Mouse (Mus musculus): ENCODE results near the gene Gm14862. TPM values are rescaled to one million over a fixed set of nuclear protein-coding genes. Genes with fewer than 3 reads are reported as not detected.

Gm14862 gene
- polyA plus RNA-seq, 1 experiment from 2014 or later, result 0.24 TPM

GRCm38 (mm10) chrX:9216244-9216643, 40.5 kb downstream of the Gm14862 start:
- H3K4me1 ChIP-seq (ENCODE audit: control insufficient read depth, insufficient read depth, low read length), result no peaks in the 10 kb centered on the region
- H3K4me3 ChIP-seq (ENCODE audit: low read depth, low read length), result no peak overlapping the region
- H3K27me3 ChIP-seq (ENCODE audit: control insufficient read depth, insufficient read depth, low read depth, low read length), result no peaks in the 10 kb centered on the region
- WGBS, result 90% methylated on average over 2 of the region's 2 CpGs
- H3K9ac ChIP-seq (ENCODE audit: low read depth, low read length), result no peak overlapping the region
- ATAC-seq, result no peak
- H3K9me3 ChIP-seq (replicated peaks; ENCODE audit: control insufficient read depth, low read length, poor library complexity, severe bottlenecking), result no peaks in the 10 kb centered on the region
- H3K36me3 ChIP-seq (ENCODE audit: control insufficient read depth, insufficient read depth, low read length), result no peaks in the 10 kb centered on the region
- no peak overlapping the region for H3K4me2 ChIP-seq (ENCODE audit: low read length)
- H3K27ac ChIP-seq (ENCODE audit: low read length), result no peak overlapping the region

- no peaks in the 10 kb centered on the region for H3K27me3 ChIP-seq (ENCODE audit: control insufficient read depth, insufficient read depth, low read depth, low read length)
- no peak overlapping the region for H3K27ac ChIP-seq (ENCODE audit: low read length)
- no peaks in the 10 kb centered on the region for H3K4me1 ChIP-seq (ENCODE audit: control insufficient read depth, insufficient read depth, low read length)
- H3K36me3 ChIP-seq (ENCODE audit: control insufficient read depth, insufficient read depth, low read length), result no peaks in the 10 kb centered on the region
- H3K9ac ChIP-seq (ENCODE audit: low read depth, low read length), result no peak overlapping the region
- WGBS, result 71% methylated on average over 2 of the region's 2 CpGs
- H3K4me2 ChIP-seq (ENCODE audit: low read length), result no peak overlapping the region
- H3K4me3 ChIP-seq (ENCODE audit: low read depth, low read length), result no peak overlapping the region
- ATAC-seq, result no peak
- H3K9me3 ChIP-seq (replicated peaks; ENCODE audit: control insufficient read depth, low read length, poor library complexity, severe bottlenecking), result no peaks in the 10 kb centered on the region
Measured at GRCm38 (mm10) chrX:9205121-9205520, 51.6 kb downstream of the Gm14862 start.

- ATAC-seq, result no peak
- Histone ChIP-seq H3K27ac (ENCODE audit: low read length) (no peak overlapping the region), H3K4me3 (ENCODE audit: low read depth, low read length) (no peak overlapping the region; the same call in 1 of the 2 replicates)
Measured at GRCm38 (mm10) chrX:9202781-9203405, 53.8 kb downstream of the Gm14862 start.

GRCm38 (mm10) chrX:9201954-9202353, 54.7 kb downstream of the Gm14862 start:
- no peaks in the 10 kb centered on the region for H3K27me3 ChIP-seq (ENCODE audit: control insufficient read depth, insufficient read depth, low read depth, low read length)
- no peaks in the 10 kb centered on the region for H3K36me3 ChIP-seq (ENCODE audit: control insufficient read depth, insufficient read depth, low read length)
- H3K4me1 ChIP-seq (ENCODE audit: control insufficient read depth, insufficient read depth, low read length), result no peaks in the 10 kb centered on the region
- H3K9ac ChIP-seq (ENCODE audit: low read depth, low read length), result no peak overlapping the region
- no peak for ATAC-seq
- H3K9me3 ChIP-seq (replicated peaks; ENCODE audit: control insufficient read depth, low read length, poor library complexity, severe bottlenecking), result no peaks in the 10 kb centered on the region
- peak overlapping the region; percentile 39 for H3K4me2 ChIP-seq (ENCODE audit: low read length)
- 52% methylated on average over 2 of the region's 2 CpGs for WGBS
- peak overlapping the region; percentile 26 for H3K4me3 ChIP-seq (ENCODE audit: low read depth, low read length)
- no peak overlapping the region for H3K27ac ChIP-seq (ENCODE audit: low read length)

More at GRCm38 (mm10) chrX:9202781-9203405, 53.8 kb downstream of the Gm14862 start:
- Histone ChIP-seq H3K36me3 (ENCODE audit: control insufficient read depth, insufficient read depth, low read length) (no peaks in the 10 kb centered on the region), H3K4me2 (ENCODE audit: low read length) (peak overlapping the region; percentile 39), H3K9me3 (replicated peaks; ENCODE audit: control insufficient read depth, low read length, poor library complexity, severe bottlenecking) (no peaks in the 10 kb centered on the region), H3K9ac (ENCODE audit: low read depth, low read length) (no peak overlapping the region), H3K4me1 (ENCODE audit: control insufficient read depth, insufficient read depth, low read length) (no peaks in the 10 kb centered on the region), H3K27me3 (ENCODE audit: control insufficient read depth, insufficient read depth, low read depth, low read length) (no peaks in the 10 kb centered on the region)
- WGBS, result 46% methylated on average over 7 of the region's 7 CpGs

Other genes with a start within 250 kb of the Gm14862 start
- gene Fthl17e, start 223.4 kb downstream of the Gm14862 start, polyA plus RNA-seq (2015; fragmentation: Nextera tagmentation; extraction: Ambion mirVana), result not detected in 2 replicates
- gene Fthl17f, start 193.9 kb downstream of the Gm14862 start, polyA plus RNA-seq (2015; fragmentation: Nextera tagmentation; extraction: Ambion mirVana), result not detected in 2 replicates
- not detected in 2 replicates for gene 4930402K13Rik, start 152.3 kb downstream of the Gm14862 start, polyA plus RNA-seq (2015; fragmentation: Nextera tagmentation; extraction: Ambion mirVana)
- 5.1 and 5.6 TPM in 2 replicates for gene Lancl3, start 57.0 kb downstream of the Gm14862 start, polyA plus RNA-seq (2015; fragmentation: Nextera tagmentation; extraction: Ambion mirVana)
- 5.3 and 5.4 TPM in 2 replicates for gene Xk, start 15.9 kb upstream of the Gm14862 start, polyA plus RNA-seq (2015; fragmentation: Nextera tagmentation; extraction: Ambion mirVana)
- not detected in 2 replicates for gene H2al1m, start 26.9 kb upstream of the Gm14862 start, polyA plus RNA-seq (2015; fragmentation: Nextera tagmentation; extraction: Ambion mirVana)
- not detected in 2 replicates for gene H2al1k, start 93.7 kb upstream of the Gm14862 start, polyA plus RNA-seq (2015; fragmentation: Nextera tagmentation; extraction: Ambion mirVana)
- 0.11 and 0.40 TPM in 2 replicates for gene Cybb, start 230.9 kb upstream of the Gm14862 start, polyA plus RNA-seq (2015; fragmentation: Nextera tagmentation; extraction: Ambion mirVana)